Mouse (Mus musculus) heart, embryonic 16.5 days (tissue): Measurements from ENCODE around the gene Dgki. TPM values are rescaled to one million over a fixed set of nuclear protein-coding genes. Genes with fewer than 3 reads are reported as not detected.

Experiments used
- ATAC-seq: fragments of 200-750 bp; cut with Nextera tagmentation; replicated peaks from 2 replicates; pipeline ENCODE4 v1.8.0; 2017; ENCODE audit warnings: moderate number of reproducible peaks; ENCODE audit not compliant: insufficient read depth, low FRiP score; ENCODE audit errors: extremely low read depth
- H3K27ac ChIP-seq: fragments of 300-500 bp; sonication (generic); 2 replicates; pipeline ENCODE4 v1.5.1; 2014; ENCODE audit warnings: mild to moderate bottlenecking, low read length, control low read depth, moderate library complexity
- H3K27me3 ChIP-seq: fragments of 300-500 bp; sonication (generic); 2 replicates; pipeline ENCODE4 v1.6.1; 2014; ENCODE audit warnings: low read length, mixed read lengths; ENCODE audit not compliant: control insufficient read depth, insufficient read depth
- H3K36me3 ChIP-seq: fragments of 300-500 bp; sonication (generic); 2 replicates; pipeline ENCODE4 v1.6.1; 2014; ENCODE audit not compliant: control insufficient read depth, insufficient read depth
- H3K4me1 ChIP-seq: fragments of 300-500 bp; sonication (generic); 2 replicates; pipeline ENCODE4 v1.6.1; 2014; ENCODE audit warnings: low read length, mixed read lengths; ENCODE audit not compliant: control insufficient read depth, insufficient read depth
- H3K4me2 ChIP-seq: fragments of 300-500 bp; sonication (generic); 2 replicates; pipeline ENCODE4 v1.6.1; 2014; ENCODE audit warnings: low read depth, mild to moderate bottlenecking, control low read depth, low read length
- H3K4me3 ChIP-seq: fragments of 300-500 bp; sonication (generic); 2 replicates; pipeline ENCODE4 v1.5.1; 2014; ENCODE audit warnings: mild to moderate bottlenecking, control low read depth, low read length
- H3K9ac ChIP-seq: fragments of 300-500 bp; sonication (generic); 2 replicates; pipeline ENCODE4 v1.6.1; 2014; ENCODE audit warnings: low read length, control low read depth
- H3K9me3 ChIP-seq: fragments of 300-500 bp; sonication (generic); replicated peaks from 2 replicates; pipeline ENCODE4 v1.6.1; 2016; ENCODE audit warnings: low read length; ENCODE audit not compliant: control insufficient read depth
- WGBS: fragments of 180-500 bp; shearing (Covaris S2); extraction: QIAGEN DNeasy Blood & Tissue Kit; methylation state at CpG from one replicate; pipeline ENCODE4 v1.1.7; 2014; 5-methylcytosine and 5-hydroxymethylcytosine counted together
- polyA plus RNA-seq: library from polyadenylated mRNA; unstranded; fragments of >200 nt; fragmentation: Nextera tagmentation; extraction: Ambion mirVana; gene quantifications from 2 replicates; pipeline ENCODE4 v1.2.1, GENCODE M21; 2015

Dgki gene
- polyA plus RNA-seq, 1 experiment from 2014 or later, result 0.47 TPM

- 52% methylated on average over 4 of the region's 4 CpGs for WGBS
- no peak for ATAC-seq
Observed at GRCm38 (mm10) chr6:37047611-37048129, 252.3 kb downstream of the Dgki start.

GRCm38 (mm10) chr6:37046152-37046788, 253.7 kb downstream of the Dgki start:
- Histone ChIP-seq H3K27me3 (no peaks in the 10 kb centered on the region), H3K27ac (no peak overlapping the region), H3K4me3 (no peak overlapping the region), H3K36me3 (no peaks in the 10 kb centered on the region), H3K4me2 (no peak overlapping the region), H3K9ac (no peak overlapping the region), H3K4me1 (no peaks in the 10 kb centered on the region), H3K9me3 (no peaks in the 10 kb centered on the region)
- WGBS, result 22% methylated on average over 4 of the region's 4 CpGs
- peak; percentile 28; the same call in 1 of the 2 replicates for ATAC-seq

More at GRCm38 (mm10) chr6:37047611-37048129, 252.3 kb downstream of the Dgki start:
- H3K9ac ChIP-seq, result no peak overlapping the region
- no peaks in the 10 kb centered on the region for H3K9me3 ChIP-seq
- H3K36me3 ChIP-seq, result no peaks in the 10 kb centered on the region
- no peak overlapping the region for H3K27ac ChIP-seq
- H3K4me3 ChIP-seq, result no peak overlapping the region
- no peaks in the 10 kb centered on the region for H3K27me3 ChIP-seq
- peaks cover 5% of the 10 kb centered on the region for H3K4me1 ChIP-seq
- no peak overlapping the region for H3K4me2 ChIP-seq

GRCm38 (mm10) chr6:37044796-37045195, 255.2 kb downstream of the Dgki start:
- no peak overlapping the region for H3K9ac ChIP-seq
- no peak for ATAC-seq
- H3K27me3 ChIP-seq, result no peaks in the 10 kb centered on the region
- H3K4me1 ChIP-seq, result no peaks in the 10 kb centered on the region; the same call in 1 of the 2 replicates
- 72% methylated on average over 4 of the region's 4 CpGs for WGBS
- no peak overlapping the region for H3K27ac ChIP-seq
- no peak overlapping the region for H3K4me3 ChIP-seq
- H3K4me2 ChIP-seq, result no peak overlapping the region
- no peaks in the 10 kb centered on the region for H3K36me3 ChIP-seq
- H3K9me3 ChIP-seq, result no peaks in the 10 kb centered on the region

- no peak for ATAC-seq
- Histone ChIP-seq H3K27me3 (no peaks in the 10 kb centered on the region), H3K36me3 (no peaks in the 10 kb centered on the region), H3K27ac (no peak overlapping the region), H3K9ac (no peak overlapping the region), H3K4me1 (peaks cover 16% of the 10 kb centered on the region), H3K4me2 (no peak overlapping the region), H3K4me3 (no peak overlapping the region), H3K9me3 (no peaks in the 10 kb centered on the region)
- WGBS, result 29% methylated on average over 8 of the region's 8 CpGs
Observed at GRCm38 (mm10) chr6:37038444-37038843, 261.5 kb downstream of the Dgki start.

GRCm38 (mm10) chr6:37037115-37037908, 262.7 kb downstream of the Dgki start:
- Histone ChIP-seq H3K4me1 (peaks cover 16% of the 10 kb centered on the region), H3K27me3 (no peaks in the 10 kb centered on the region), H3K4me3 (no peak overlapping the region), H3K9me3 (no peaks in the 10 kb centered on the region), H3K27ac (no peak overlapping the region), H3K4me2 (peak overlapping the region; percentile 43), H3K9ac (no peak overlapping the region), H3K36me3 (no peaks in the 10 kb centered on the region)
- WGBS, result 58% methylated on average over 11 of the region's 11 CpGs
- ATAC-seq, result peak; percentile 78

GRCm38 (mm10) chr6:37035681-37036080, 264.3 kb downstream of the Dgki start:
- H3K27ac ChIP-seq, result no peak overlapping the region
- peaks cover 16% of the 10 kb centered on the region for H3K4me1 ChIP-seq
- no peak for ATAC-seq
- H3K9ac ChIP-seq, result no peak overlapping the region
- H3K27me3 ChIP-seq, result no peaks in the 10 kb centered on the region
- 90% methylated on average over 6 of the region's 6 CpGs for WGBS
- no peak overlapping the region for H3K4me2 ChIP-seq
- H3K4me3 ChIP-seq, result no peak overlapping the region
- H3K36me3 ChIP-seq, result no peaks in the 10 kb centered on the region
- H3K9me3 ChIP-seq, result no peaks in the 10 kb centered on the region

GRCm38 (mm10) chr6:37030986-37031385, 269.0 kb downstream of the Dgki start:
- ATAC-seq, result peak; percentile 63
- Histone ChIP-seq H3K27ac (peak overlapping the region; percentile 55), H3K27me3 (no peaks in the 10 kb centered on the region), H3K4me3 (no peak overlapping the region), H3K36me3 (no peaks in the 10 kb centered on the region), H3K4me2 (no peak overlapping the region), H3K9me3 (no peaks in the 10 kb centered on the region), H3K9ac (no peak overlapping the region), H3K4me1 (0 out of 2 replicates have a peak, but pooled peaks cover 2% of the 10 kb centered on the region)
- 58% methylated on average over 1 of the region's 1 CpGs for WGBS

- Histone ChIP-seq H3K4me1 (0 out of 2 replicates have a peak, but pooled peaks cover 2% of the 10 kb centered on the region), H3K9ac (no peak overlapping the region), H3K27me3 (no peaks in the 10 kb centered on the region), H3K27ac (no peak overlapping the region), H3K4me3 (no peak overlapping the region), H3K4me2 (no peak overlapping the region), H3K9me3 (no peaks in the 10 kb centered on the region), H3K36me3 (no peaks in the 10 kb centered on the region)
- no peak for ATAC-seq
- WGBS, result 76% methylated on average over 2 of the region's 2 CpGs
Observed at GRCm38 (mm10) chr6:37030402-37030801, 269.6 kb downstream of the Dgki start.

- H3K9me3 ChIP-seq, result no peaks in the 10 kb centered on the region
- no peak overlapping the region for H3K4me2 ChIP-seq
- 85% methylated on average over 6 of the region's 6 CpGs for WGBS
- H3K27ac ChIP-seq, result no peak overlapping the region
- H3K36me3 ChIP-seq, result no peaks in the 10 kb centered on the region
- no peaks in the 10 kb centered on the region for H3K4me1 ChIP-seq
- H3K27me3 ChIP-seq, result no peaks in the 10 kb centered on the region
- no peak overlapping the region for H3K9ac ChIP-seq
- ATAC-seq, result no peak
- no peak overlapping the region for H3K4me3 ChIP-seq
Observed at GRCm38 (mm10) chr6:37028841-37029240, 271.1 kb downstream of the Dgki start.
